Mouse (Mus musculus): Measurements from ENCODE around the gene 1700016C15Rik. TPM values are rescaled to one million over a fixed set of nuclear protein-coding genes. Genes with fewer than 3 reads are reported as not detected.

The 1700016C15Rik gene
- total RNA-seq, 2 experiments from 2014 or later, result not detected

- Histone ChIP-seq H3K4me3 (no peak overlapping the region), H3K27ac (0 out of 2 replicates have a peak overlapping the region, but pooled peaks have one; percentile 17)
- DNase-seq, result no peak
- TF ChIP-seq CTCF (IDR thresholded peaks at IDR 0.05), result no peak
- intact Hi-C loops (cut with DNase I), result loop anchor here (10.0 kb wide), 2 partner anchors 148 to 348 kb away; partner anchors contain the start of gene Zbtb18
Measured at GRCm38 (mm10) chr1:177792835-177793234, 63.2 kb downstream of the 1700016C15Rik start.

- no peak for DNase-seq
- intact Hi-C loops (cut with DNase I), result loop anchor here (5.0 to 10.0 kb wide), 3 partner anchors 93 to 350 kb away; partner anchors contain the start of gene Zbtb18
- no peak for TF ChIP-seq CTCF (IDR thresholded peaks at IDR 0.05)
- Histone ChIP-seq H3K27ac (peak overlapping the region; percentile 99), H3K4me3 (peak overlapping the region; percentile 87)
Measured at GRCm38 (mm10) chr1:177794866-177795265, 65.3 kb downstream of the 1700016C15Rik start.

GRCm38 (mm10) chr1:177795421-177796192 lies 66.0 kb downstream of the 1700016C15Rik start:
- Histone ChIP-seq H3K4me3 (peak overlapping the region; percentile 87), H3K27ac (peak overlapping the region; percentile 99)
- no peak for TF ChIP-seq CTCF (IDR thresholded peaks at IDR 0.05)
- intact Hi-C loops (cut with DNase I), result loop anchor here (5.0 to 10.0 kb wide), 3 partner anchors 93 to 351 kb away; partner anchors contain the start of gene Zbtb18
- no peak for DNase-seq

GRCm38 (mm10) chr1:177796193-177796939 lies 66.8 kb downstream of the 1700016C15Rik start, which contains the start of gene Adss:
TSS of gene Adss (minus strand) at chr1:177796511.
- TF ChIP-seq CTCF (IDR thresholded peaks at IDR 0.05), result no peak
- DNase-seq, result peak; percentile 100
- Histone ChIP-seq H3K27ac (peak within 1 kb of the TSS; percentile 99), H3K4me3 (peak within 1 kb of the TSS; percentile 87)
- intact Hi-C loops (cut with DNase I), result loop anchor here (5.0 to 10.0 kb wide), 3 partner anchors 94 to 352 kb away; partner anchors contain the start of gene Zbtb18

- intact Hi-C loops (cut with DNase I), result loop anchor here (5.0 to 10.0 kb wide), 3 partner anchors 95 to 352 kb away; partner anchors contain the start of gene Zbtb18
- TF ChIP-seq CTCF (IDR thresholded peaks at IDR 0.05), result peak; percentile 35
- Histone ChIP-seq H3K4me3 (peak overlapping the region; percentile 87), H3K27ac (peak overlapping the region; percentile 99)
- no peak for DNase-seq
Measured at GRCm38 (mm10) chr1:177797151-177797755, 67.6 kb downstream of the 1700016C15Rik start.

Other genes with a start within 250 kb of the 1700016C15Rik start
- 1 to 10 TPM; 8.1 to 9.7 TPM for gene Adss, start 66.7 kb downstream of the 1700016C15Rik start, total RNA-seq (2021)

Data from gastrocnemius, adult 2 months (tissue).